Mouse (Mus musculus): ENCODE measurements around the gene Cox11. TPM values are rescaled to one million over a fixed set of nuclear protein-coding genes. Genes with fewer than 3 reads are reported as not detected.
A peak's percentile ranks its signal among the peaks of the same experiment; 100 is the strongest.

Cox11 gene
- polyA plus RNA-seq, 1 experiment from 2014 or later: 37.3 TPM

DNA sequence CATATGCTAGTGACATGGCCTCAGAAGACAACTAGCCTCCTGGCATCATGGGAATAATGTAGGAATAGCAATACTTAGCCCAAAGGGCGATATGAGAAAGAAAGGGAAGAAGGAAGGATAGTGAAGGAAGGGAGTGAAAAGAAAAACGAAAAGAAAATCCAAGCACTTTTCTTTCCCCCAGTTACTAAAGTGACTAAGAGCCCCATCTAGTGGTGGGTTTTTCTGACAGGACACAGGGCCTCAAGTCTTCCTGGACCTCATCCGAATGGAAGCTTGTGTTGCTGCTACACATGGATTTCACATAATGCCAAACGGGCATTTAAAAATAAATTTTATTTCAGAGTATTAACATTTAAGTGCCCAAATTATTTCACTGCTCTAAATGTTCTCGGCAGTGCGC is 14.5 kb upstream of the Cox11 start:
- Histone ChIP-seq H3K27ac (ENCODE audit: low read length) (no peak overlapping the region), H3K4me3 (replicated peaks; ENCODE audit: low read length) (no peak overlapping the region), H3K9me3 (ENCODE audit: control insufficient read depth, low read length) (no peaks in the 10 kb centered on the region), H3K9ac (replicated peaks; ENCODE audit: low read depth, low read length) (no peak overlapping the region), H3K4me1 (replicated peaks; ENCODE audit: control insufficient read depth, insufficient read depth, low read length) (no peaks in the 10 kb centered on the region), H3K27me3 (replicated peaks; ENCODE audit: control insufficient read depth, insufficient read depth, low read length) (no peaks in the 10 kb centered on the region), H3K36me3 (ENCODE audit: control insufficient read depth, insufficient read depth) (no peaks in the 10 kb centered on the region), H3K4me2 (ENCODE audit: low read length) (no peak overlapping the region)
- 55% methylated on average over 6 of the region's 6 CpGs for WGBS
- no peak for ATAC-seq

DNA sequence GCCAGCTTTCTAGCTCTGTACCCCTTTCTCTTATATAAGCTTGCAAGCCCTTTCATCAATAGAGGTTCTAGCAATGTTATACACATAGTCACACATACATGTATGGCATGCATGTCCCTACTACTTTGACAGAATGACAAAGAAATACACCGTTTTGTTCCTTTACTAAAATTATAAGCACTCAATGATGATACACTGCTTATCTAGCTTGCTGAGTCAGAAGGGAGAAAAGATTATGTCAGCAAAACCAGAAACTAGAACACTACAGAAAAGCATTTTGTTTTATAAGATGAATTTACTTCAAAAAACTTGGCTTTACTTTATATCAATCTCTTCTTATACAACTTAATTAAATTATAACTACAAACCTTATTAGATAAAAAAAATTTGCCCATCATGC is 12.8 kb upstream of the Cox11 start:
- H3K36me3 ChIP-seq (ENCODE audit: control insufficient read depth, insufficient read depth): no peaks in the 10 kb centered on the region
- 87% methylated on average over 1 of the region's 1 CpGs for WGBS
- no peak overlapping the region for H3K9ac ChIP-seq (replicated peaks; ENCODE audit: low read depth, low read length)
- no peak overlapping the region for H3K4me2 ChIP-seq (ENCODE audit: low read length)
- H3K27ac ChIP-seq (ENCODE audit: low read length): no peak overlapping the region
- H3K4me1 ChIP-seq (replicated peaks; ENCODE audit: control insufficient read depth, insufficient read depth, low read length): no peaks in the 10 kb centered on the region
- H3K27me3 ChIP-seq (replicated peaks; ENCODE audit: control insufficient read depth, insufficient read depth, low read length): no peaks in the 10 kb centered on the region
- H3K9me3 ChIP-seq (ENCODE audit: control insufficient read depth, low read length): no peaks in the 10 kb centered on the region
- no peak for ATAC-seq
- H3K4me3 ChIP-seq (replicated peaks; ENCODE audit: low read length): no peak overlapping the region

DNA sequence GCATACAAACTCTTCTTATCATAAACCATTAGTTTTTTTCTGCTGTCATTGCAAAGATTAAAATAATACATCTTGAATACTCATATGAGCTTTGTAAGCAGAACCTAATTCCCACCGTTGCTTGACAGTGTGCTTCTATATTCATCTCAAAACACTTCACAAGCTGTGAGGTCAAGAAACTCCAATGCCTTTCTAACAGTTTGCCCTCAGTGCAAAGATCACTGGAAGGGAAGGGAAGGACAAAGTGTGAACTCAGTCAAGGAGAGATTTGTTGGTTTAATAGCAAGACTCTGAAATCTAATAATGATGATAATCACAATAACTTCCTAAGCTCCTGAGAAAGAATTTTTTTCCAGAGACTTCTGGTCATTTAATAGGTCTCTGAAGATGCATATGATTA is 10.2 kb upstream of the Cox11 start:
- H3K9me3 ChIP-seq (ENCODE audit: control insufficient read depth, low read length): no peaks in the 10 kb centered on the region
- H3K4me3 ChIP-seq (replicated peaks; ENCODE audit: low read length): no peak overlapping the region
- no peaks in the 10 kb centered on the region for H3K27me3 ChIP-seq (replicated peaks; ENCODE audit: control insufficient read depth, insufficient read depth, low read length)
- ATAC-seq: no peak
- no peaks in the 10 kb centered on the region for H3K36me3 ChIP-seq (ENCODE audit: control insufficient read depth, insufficient read depth)
- no peak overlapping the region for H3K9ac ChIP-seq (replicated peaks; ENCODE audit: low read depth, low read length)
- 87% methylated on average over 1 of the region's 1 CpGs for WGBS
- H3K4me2 ChIP-seq (ENCODE audit: low read length): no peak overlapping the region
- no peak overlapping the region for H3K27ac ChIP-seq (ENCODE audit: low read length)
- H3K4me1 ChIP-seq (replicated peaks; ENCODE audit: control insufficient read depth, insufficient read depth, low read length): no peaks in the 10 kb centered on the region

- 78% methylated on average over 2 of the region's 2 CpGs for WGBS
- H3K4me1 ChIP-seq (replicated peaks; ENCODE audit: control insufficient read depth, insufficient read depth, low read length): peaks cover 5% of the 10 kb centered on the region
- H3K36me3 ChIP-seq (ENCODE audit: control insufficient read depth, insufficient read depth): no peaks in the 10 kb centered on the region
- H3K4me3 ChIP-seq (replicated peaks; ENCODE audit: low read length): no peak overlapping the region
- no peak overlapping the region for H3K27ac ChIP-seq (ENCODE audit: low read length)
- no peaks in the 10 kb centered on the region for H3K9me3 ChIP-seq (ENCODE audit: control insufficient read depth, low read length)
- ATAC-seq: no peak
- no peak overlapping the region for H3K4me2 ChIP-seq (ENCODE audit: low read length)
- no peak overlapping the region for H3K9ac ChIP-seq (replicated peaks; ENCODE audit: low read depth, low read length)
- H3K27me3 ChIP-seq (replicated peaks; ENCODE audit: control insufficient read depth, insufficient read depth, low read length): no peaks in the 10 kb centered on the region
Observed at GRCm38 (mm10) chr11:90632480-90632879, 5.5 kb upstream of the Cox11 start.

- H3K36me3 ChIP-seq (ENCODE audit: control insufficient read depth, insufficient read depth): no peaks in the 10 kb centered on the region
- no peak overlapping the region for H3K4me3 ChIP-seq (replicated peaks; ENCODE audit: low read length)
- no peak overlapping the region for H3K9ac ChIP-seq (replicated peaks; ENCODE audit: low read depth, low read length)
- ATAC-seq: no peak
- peaks cover 10% of the 10 kb centered on the region for H3K4me1 ChIP-seq (replicated peaks; ENCODE audit: control insufficient read depth, insufficient read depth, low read length)
- no peak overlapping the region for H3K27ac ChIP-seq (ENCODE audit: low read length)
- no peak overlapping the region for H3K4me2 ChIP-seq (ENCODE audit: low read length)
- no peaks in the 10 kb centered on the region for H3K27me3 ChIP-seq (replicated peaks; ENCODE audit: control insufficient read depth, insufficient read depth, low read length)
- no peaks in the 10 kb centered on the region for H3K9me3 ChIP-seq (ENCODE audit: control insufficient read depth, low read length)
- 90% methylated on average over 3 of the region's 3 CpGs for WGBS
Observed at GRCm38 (mm10) chr11:90634661-90635060, 3.3 kb upstream of the Cox11 start.

DNA sequence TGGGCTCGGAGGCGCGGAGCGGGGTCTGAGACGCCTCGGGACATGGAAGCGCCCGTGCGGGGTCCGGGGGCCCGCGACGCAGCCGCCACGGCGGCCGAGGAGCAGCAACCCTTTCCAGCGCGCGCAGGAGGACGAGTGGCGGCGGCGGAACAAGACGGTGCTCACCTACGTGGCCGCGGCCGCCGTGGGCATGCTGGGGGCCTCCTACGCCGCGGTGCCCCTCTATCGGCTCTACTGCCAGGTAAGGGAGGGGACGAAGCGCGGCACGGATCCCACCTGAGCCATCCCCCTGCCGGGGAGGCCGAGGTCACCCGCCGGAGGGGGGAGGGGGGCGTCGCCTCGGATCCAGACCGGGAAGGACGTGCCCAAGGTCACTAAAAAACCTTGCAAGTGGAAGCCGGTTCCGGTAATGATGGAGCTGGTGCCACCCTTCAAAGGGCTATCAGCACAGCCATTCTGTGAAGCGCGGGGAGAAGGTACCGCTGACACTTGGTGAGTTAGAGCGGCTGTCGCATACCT is 398 bp downstream of the Cox11 start:
- Histone ChIP-seq H3K27me3 (replicated peaks; ENCODE audit: control insufficient read depth, insufficient read depth, low read length) (no peaks in the 10 kb centered on the region), H3K4me2 (ENCODE audit: low read length) (peak overlapping the region; percentile 75), H3K9ac (replicated peaks; ENCODE audit: low read depth, low read length) (peak overlapping the region; percentile 99), H3K4me3 (replicated peaks; ENCODE audit: low read length) (peak overlapping the region; percentile 62), H3K4me1 (replicated peaks; ENCODE audit: control insufficient read depth, insufficient read depth, low read length) (peaks cover 14% of the 10 kb centered on the region), H3K9me3 (ENCODE audit: control insufficient read depth, low read length) (no peaks in the 10 kb centered on the region), H3K27ac (ENCODE audit: low read length) (peak overlapping the region; percentile 92), H3K36me3 (ENCODE audit: control insufficient read depth, insufficient read depth) (no peaks in the 10 kb centered on the region; the same call in 1 of the 2 replicates)
- peak; percentile 18 for ATAC-seq
- under 1% methylated on average over 46 of the region's 54 CpGs for WGBS

GRCm38 (mm10) chr11:90649777-90650176 is 11.8 kb downstream of the Cox11 start:
- H3K9ac ChIP-seq (replicated peaks; ENCODE audit: low read depth, low read length): no peak overlapping the region
- H3K27ac ChIP-seq (ENCODE audit: low read length): no peak overlapping the region
- WGBS: 79% methylated on average over 6 of the region's 6 CpGs
- H3K4me3 ChIP-seq (replicated peaks; ENCODE audit: low read length): no peak overlapping the region
- H3K27me3 ChIP-seq (replicated peaks; ENCODE audit: control insufficient read depth, insufficient read depth, low read length): no peaks in the 10 kb centered on the region
- H3K9me3 ChIP-seq (ENCODE audit: control insufficient read depth, low read length): no peaks in the 10 kb centered on the region
- no peaks in the 10 kb centered on the region for H3K4me1 ChIP-seq (replicated peaks; ENCODE audit: control insufficient read depth, insufficient read depth, low read length)
- H3K36me3 ChIP-seq (ENCODE audit: control insufficient read depth, insufficient read depth): peaks cover 17% of the 10 kb centered on the region
- H3K4me2 ChIP-seq (ENCODE audit: low read length): no peak overlapping the region
- no peak for ATAC-seq

- H3K27me3 ChIP-seq (replicated peaks; ENCODE audit: control insufficient read depth, insufficient read depth, low read length): no peaks in the 10 kb centered on the region
- H3K4me1 ChIP-seq (replicated peaks; ENCODE audit: control insufficient read depth, insufficient read depth, low read length): no peaks in the 10 kb centered on the region
- no peak overlapping the region for H3K27ac ChIP-seq (ENCODE audit: low read length)
- no peaks in the 10 kb centered on the region for H3K9me3 ChIP-seq (ENCODE audit: control insufficient read depth, low read length)
- no peak overlapping the region for H3K9ac ChIP-seq (replicated peaks; ENCODE audit: low read depth, low read length)
- H3K4me3 ChIP-seq (replicated peaks; ENCODE audit: low read length): no peak overlapping the region
- WGBS: 88% methylated on average over 9 of the region's 9 CpGs
- ATAC-seq: no peak
- H3K36me3 ChIP-seq (ENCODE audit: control insufficient read depth, insufficient read depth): peaks cover 16% of the 10 kb centered on the region
- H3K4me2 ChIP-seq (ENCODE audit: low read length): no peak overlapping the region
Observed at GRCm38 (mm10) chr11:90650231-90650885, 12.4 kb downstream of the Cox11 start.

- peaks cover 8% of the 10 kb centered on the region for H3K36me3 ChIP-seq (ENCODE audit: control insufficient read depth, insufficient read depth)
- no peaks in the 10 kb centered on the region for H3K9me3 ChIP-seq (ENCODE audit: control insufficient read depth, low read length)
- WGBS: 96% methylated on average over 4 of the region's 4 CpGs
- no peak overlapping the region for H3K9ac ChIP-seq (replicated peaks; ENCODE audit: low read depth, low read length)
- H3K27ac ChIP-seq (ENCODE audit: low read length): no peak overlapping the region
- ATAC-seq: no peak
- no peaks in the 10 kb centered on the region for H3K4me1 ChIP-seq (replicated peaks; ENCODE audit: control insufficient read depth, insufficient read depth, low read length)
- no peaks in the 10 kb centered on the region for H3K27me3 ChIP-seq (replicated peaks; ENCODE audit: control insufficient read depth, insufficient read depth, low read length)
- H3K4me3 ChIP-seq (replicated peaks; ENCODE audit: low read length): no peak overlapping the region
- H3K4me2 ChIP-seq (ENCODE audit: low read length): no peak overlapping the region
Observed at GRCm38 (mm10) chr11:90652603-90653002, 14.6 kb downstream of the Cox11 start.

DNA sequence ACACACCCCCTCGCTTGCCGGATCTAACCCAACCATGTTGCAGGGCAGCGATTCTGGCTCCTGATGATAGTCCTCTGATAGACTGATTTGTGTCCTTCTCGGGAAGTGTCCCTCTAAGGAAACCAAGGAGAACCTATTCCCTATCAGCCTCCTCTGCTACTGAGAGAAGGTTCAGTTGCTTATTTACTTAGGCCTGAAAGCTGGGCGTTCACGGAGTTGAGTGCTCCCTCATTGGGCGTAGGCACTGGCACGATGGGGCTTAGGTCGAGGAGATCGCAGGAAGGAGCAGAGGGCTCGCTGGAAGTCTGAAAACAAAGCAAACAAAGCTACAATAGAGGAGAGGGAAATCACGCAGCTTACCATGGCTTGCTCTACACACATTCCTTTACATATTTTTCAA is 19.6 kb downstream of the Cox11 start:
- no peaks in the 10 kb centered on the region for H3K27me3 ChIP-seq (replicated peaks; ENCODE audit: control insufficient read depth, insufficient read depth, low read length)
- no peak overlapping the region for H3K27ac ChIP-seq (ENCODE audit: low read length)
- H3K4me3 ChIP-seq (replicated peaks; ENCODE audit: low read length): no peak overlapping the region
- H3K36me3 ChIP-seq (ENCODE audit: control insufficient read depth, insufficient read depth): 0 out of 2 replicates have a peak, but pooled peaks cover 3% of the 10 kb centered on the region
- no peaks in the 10 kb centered on the region for H3K9me3 ChIP-seq (ENCODE audit: control insufficient read depth, low read length)
- H3K4me1 ChIP-seq (replicated peaks; ENCODE audit: control insufficient read depth, insufficient read depth, low read length): no peaks in the 10 kb centered on the region
- WGBS: 96% methylated on average over 12 of the region's 12 CpGs
- H3K4me2 ChIP-seq (ENCODE audit: low read length): no peak overlapping the region
- no peak for ATAC-seq
- H3K9ac ChIP-seq (replicated peaks; ENCODE audit: low read depth, low read length): no peak overlapping the region

Measured in forebrain, embryonic 16.5 days (tissue).